Mouse (Mus musculus): ENCODE measurements around the gene Rpusd3. TPM values are rescaled to one million over a fixed set of nuclear protein-coding genes. Genes with fewer than 3 reads are reported as not detected.

The Rpusd3 gene
- polyA plus RNA-seq, 1 experiment from 2014 or later: 23.3 TPM

GRCm38 (mm10) chr6:113427397-113427796, 8.3 kb upstream of the Rpusd3 start:
- Histone ChIP-seq H3K9ac (replicated peaks) (no peak overlapping the region), H3K27me3 (no peaks in the 10 kb centered on the region), H3K36me3 (no peaks in the 10 kb centered on the region), H3K4me1 (no peaks in the 10 kb centered on the region), H3K4me2 (replicated peaks) (no peak overlapping the region), H3K4me3 (no peak overlapping the region), H3K9me3 (no peaks in the 10 kb centered on the region), H3K27ac (replicated peaks) (no peak overlapping the region)
- WGBS: 67% methylated on average over 3 of the region's 3 CpGs
- no peak for ATAC-seq (replicated peaks)

- ATAC-seq (replicated peaks): no peak
- Histone ChIP-seq H3K4me3 (no peak overlapping the region), H3K9ac (replicated peaks) (no peak overlapping the region), H3K27ac (replicated peaks) (no peak overlapping the region), H3K4me2 (replicated peaks) (no peak overlapping the region), H3K9me3 (no peaks in the 10 kb centered on the region), H3K4me1 (no peaks in the 10 kb centered on the region), H3K27me3 (no peaks in the 10 kb centered on the region), H3K36me3 (no peaks in the 10 kb centered on the region)
- 92% methylated on average over 4 of the region's 4 CpGs for WGBS
Observed at GRCm38 (mm10) chr6:113426696-113427095, 7.6 kb upstream of the Rpusd3 start.

GRCm38 (mm10) chr6:113424187-113424586, 5.0 kb upstream of the Rpusd3 start:
- Histone ChIP-seq H3K4me1 (peaks cover 4% of the 10 kb centered on the region), H3K27me3 (no peaks in the 10 kb centered on the region), H3K9ac (replicated peaks) (no peak overlapping the region), H3K4me2 (replicated peaks) (no peak overlapping the region), H3K9me3 (no peaks in the 10 kb centered on the region), H3K4me3 (no peak overlapping the region), H3K27ac (replicated peaks) (no peak overlapping the region), H3K36me3 (no peaks in the 10 kb centered on the region)
- ATAC-seq (replicated peaks): no peak
- 86% methylated on average over 7 of the region's 7 CpGs for WGBS

GRCm38 (mm10) chr6:113423000-113423399, 3.9 kb upstream of the Rpusd3 start:
- H3K4me1 ChIP-seq: peaks cover 12% of the 10 kb centered on the region
- no peaks in the 10 kb centered on the region for H3K36me3 ChIP-seq
- ATAC-seq (replicated peaks): no peak
- WGBS: 77% methylated on average over 4 of the region's 4 CpGs
- H3K4me3 ChIP-seq: no peak overlapping the region
- H3K9ac ChIP-seq (replicated peaks): no peak overlapping the region
- no peak overlapping the region for H3K4me2 ChIP-seq (replicated peaks)
- H3K27me3 ChIP-seq: no peaks in the 10 kb centered on the region
- H3K27ac ChIP-seq (replicated peaks): no peak overlapping the region
- H3K9me3 ChIP-seq: no peaks in the 10 kb centered on the region

GRCm38 (mm10) chr6:113418441-113419198, 520 bp downstream of the Rpusd3 start:
- WGBS: 15% methylated on average over 16 of the region's 16 CpGs
- Histone ChIP-seq H3K4me2 (replicated peaks) (peak overlapping the region; percentile 90), H3K4me1 (peaks cover 16% of the 10 kb centered on the region), H3K9ac (replicated peaks) (peak overlapping the region; percentile 75), H3K36me3 (no peaks in the 10 kb centered on the region; the same call in 1 of the 2 replicates), H3K27me3 (no peaks in the 10 kb centered on the region), H3K4me3 (peak overlapping the region; percentile 60), H3K27ac (replicated peaks) (peak overlapping the region; percentile 24; the same call in 1 of the 2 replicates), H3K9me3 (no peaks in the 10 kb centered on the region)
- peak; percentile 69 for ATAC-seq (replicated peaks)

GRCm38 (mm10) chr6:113416416-113416815, 2.7 kb downstream of the Rpusd3 start:
- Histone ChIP-seq H3K36me3 (no peaks in the 10 kb centered on the region; the same call in 1 of the 2 replicates), H3K9ac (replicated peaks) (no peak overlapping the region), H3K4me3 (no peak overlapping the region), H3K9me3 (no peaks in the 10 kb centered on the region), H3K27me3 (no peaks in the 10 kb centered on the region), H3K4me2 (replicated peaks) (no peak overlapping the region), H3K4me1 (peaks cover 16% of the 10 kb centered on the region), H3K27ac (replicated peaks) (no peak overlapping the region)
- ATAC-seq (replicated peaks): no peak
- 77% methylated on average over 5 of the region's 5 CpGs for WGBS

GRCm38 (mm10) chr6:113410001-113410400, 9.1 kb downstream of the Rpusd3 start:
- H3K36me3 ChIP-seq: peaks cover 7% of the 10 kb centered on the region
- H3K4me2 ChIP-seq (replicated peaks): no peak overlapping the region
- H3K27me3 ChIP-seq: no peaks in the 10 kb centered on the region
- ATAC-seq (replicated peaks): no peak
- H3K4me1 ChIP-seq: no peaks in the 10 kb centered on the region
- 73% methylated on average over 1 of the region's 1 CpGs for WGBS
- no peaks in the 10 kb centered on the region for H3K9me3 ChIP-seq
- H3K9ac ChIP-seq (replicated peaks): no peak overlapping the region
- H3K27ac ChIP-seq (replicated peaks): no peak overlapping the region
- no peak overlapping the region for H3K4me3 ChIP-seq

- 81% methylated on average over 9 of the region's 9 CpGs for WGBS
- ATAC-seq (replicated peaks): no peak
- Histone ChIP-seq H3K27me3 (no peaks in the 10 kb centered on the region), H3K36me3 (peaks cover 7% of the 10 kb centered on the region; the same call in 1 of the 2 replicates), H3K4me1 (no peaks in the 10 kb centered on the region), H3K4me3 (no peak overlapping the region), H3K4me2 (replicated peaks) (no peak overlapping the region), H3K27ac (replicated peaks) (no peak overlapping the region), H3K9ac (replicated peaks) (no peak overlapping the region), H3K9me3 (no peaks in the 10 kb centered on the region)
Observed at GRCm38 (mm10) chr6:113406683-113407082, 12.5 kb downstream of the Rpusd3 start.

GRCm38 (mm10) chr6:113405483-113405882, 13.7 kb downstream of the Rpusd3 start:
- no peaks in the 10 kb centered on the region for H3K27me3 ChIP-seq
- no peak for ATAC-seq (replicated peaks)
- H3K4me1 ChIP-seq: no peaks in the 10 kb centered on the region
- WGBS: 89% methylated on average over 6 of the region's 6 CpGs
- H3K36me3 ChIP-seq: peaks cover 7% of the 10 kb centered on the region; the same call in 1 of the 2 replicates
- no peaks in the 10 kb centered on the region for H3K9me3 ChIP-seq
- no peak overlapping the region for H3K9ac ChIP-seq (replicated peaks)
- H3K27ac ChIP-seq (replicated peaks): no peak overlapping the region
- no peak overlapping the region for H3K4me3 ChIP-seq
- no peak overlapping the region for H3K4me2 ChIP-seq (replicated peaks)

- no peak for ATAC-seq (replicated peaks)
- no peak overlapping the region for H3K27ac ChIP-seq (replicated peaks)
- no peaks in the 10 kb centered on the region for H3K9me3 ChIP-seq
- no peaks in the 10 kb centered on the region for H3K4me1 ChIP-seq
- H3K9ac ChIP-seq (replicated peaks): no peak overlapping the region
- 78% methylated on average over 12 of the region's 12 CpGs for WGBS
- H3K27me3 ChIP-seq: no peaks in the 10 kb centered on the region
- H3K4me3 ChIP-seq: no peak overlapping the region
- no peak overlapping the region for H3K4me2 ChIP-seq (replicated peaks)
- H3K36me3 ChIP-seq: peaks cover 7% of the 10 kb centered on the region; the same call in 1 of the 2 replicates
Observed at GRCm38 (mm10) chr6:113404649-113405448, 14.3 kb downstream of the Rpusd3 start.

- H3K9me3 ChIP-seq: no peaks in the 10 kb centered on the region
- no peak overlapping the region for H3K9ac ChIP-seq (replicated peaks)
- no peak overlapping the region for H3K4me2 ChIP-seq (replicated peaks)
- no peak overlapping the region for H3K4me3 ChIP-seq
- WGBS: 92% methylated on average over 13 of the region's 13 CpGs
- no peak for ATAC-seq (replicated peaks)
- H3K4me1 ChIP-seq: no peaks in the 10 kb centered on the region
- H3K27ac ChIP-seq (replicated peaks): no peak overlapping the region
- no peaks in the 10 kb centered on the region for H3K36me3 ChIP-seq
- H3K27me3 ChIP-seq: no peaks in the 10 kb centered on the region
Observed at GRCm38 (mm10) chr6:113402094-113402493, 17.0 kb downstream of the Rpusd3 start.

GRCm38 (mm10) chr6:113396270-113397030, 22.7 kb downstream of the Rpusd3 start:
- Histone ChIP-seq H3K27ac (replicated peaks) (no peak overlapping the region), H3K36me3 (peaks cover 5% of the 10 kb centered on the region), H3K27me3 (no peaks in the 10 kb centered on the region), H3K9me3 (no peaks in the 10 kb centered on the region), H3K9ac (replicated peaks) (no peak overlapping the region), H3K4me3 (no peak overlapping the region), H3K4me1 (peaks cover 14% of the 10 kb centered on the region), H3K4me2 (replicated peaks) (no peak overlapping the region)
- WGBS: 88% methylated on average over 10 of the region's 10 CpGs
- ATAC-seq (replicated peaks): no peak
